Mouse (Mus musculus) CH12F3 (cell line): ENCODE measurements around the gene Olfr456.
"Not testable (repeated sequence)": the region's sequence is repeated elsewhere in the genome, so short reads cannot be mapped to it uniquely, and the experiment has no call there.

Experiments
- in situ Hi-C: fragments of 300-500 bp; cut with MboI; formaldehyde crosslinking; loops from 2 replicates; pipeline ENCODE4 v1.14.3; 2020; ENCODE audit warnings: low sequenced_read_pairs

Olfr456 gene

GRCm38 (mm10) chr6:42487114-42487513, at the start of gene Olfr456:
Gene Olfr456, minus strand, starts transcription at chr6:42487214.
- in situ Hi-C loops: no loop called here

GRCm38 (mm10) chr6:42513461-42513860, 26.4 kb upstream of the Olfr456 start:
- in situ Hi-C loops: no loop called here

GRCm38 (mm10) chr6:42509311-42509710, 22.3 kb upstream of the Olfr456 start:
- in situ Hi-C loops: no loop called here

- in situ Hi-C loops: no loop called here
Measured at GRCm38 (mm10) chr6:42503478-42503877, 16.5 kb upstream of the Olfr456 start.

- in situ Hi-C loops: no loop called here
Measured at GRCm38 (mm10) chr6:42489731-42490130, 2.7 kb upstream of the Olfr456 start.

- in situ Hi-C loops: no loop called here
Measured at GRCm38 (mm10) chr6:42484633-42485032, 2.4 kb downstream of the Olfr456 start.

- in situ Hi-C loops: no loop called here
Measured at GRCm38 (mm10) chr6:42476235-42476634, 10.8 kb downstream of the Olfr456 start, which contains the start of gene Olfr457. Gene Olfr457, minus strand, starts transcription at chr6:42476335.

GRCm38 (mm10) chr6:42471298-42471697, 15.7 kb downstream of the Olfr456 start:
- in situ Hi-C loops: not testable (repeated sequence)

- in situ Hi-C loops: no loop called here
Measured at GRCm38 (mm10) chr6:42470542-42470941, 16.5 kb downstream of the Olfr456 start.

- in situ Hi-C loops: no loop called here
Measured at GRCm38 (mm10) chr6:42465096-42465495, 21.9 kb downstream of the Olfr456 start, which contains the start of gene Olfr458. Gene Olfr458, minus strand, starts transcription at chr6:42465196.

GRCm38 (mm10) chr6:42447381-42447780, 39.6 kb downstream of the Olfr456 start:
- in situ Hi-C loops: no loop called here

GRCm38 (mm10) chr6:42444491-42444890, 42.5 kb downstream of the Olfr456 start:
- in situ Hi-C loops: no loop called here

- in situ Hi-C loops: no loop called here
Measured at GRCm38 (mm10) chr6:42441395-42441794, 45.6 kb downstream of the Olfr456 start.
